11 mouse cellular contexts compared by ENCODE assay signal in the genomic region with DNA sequence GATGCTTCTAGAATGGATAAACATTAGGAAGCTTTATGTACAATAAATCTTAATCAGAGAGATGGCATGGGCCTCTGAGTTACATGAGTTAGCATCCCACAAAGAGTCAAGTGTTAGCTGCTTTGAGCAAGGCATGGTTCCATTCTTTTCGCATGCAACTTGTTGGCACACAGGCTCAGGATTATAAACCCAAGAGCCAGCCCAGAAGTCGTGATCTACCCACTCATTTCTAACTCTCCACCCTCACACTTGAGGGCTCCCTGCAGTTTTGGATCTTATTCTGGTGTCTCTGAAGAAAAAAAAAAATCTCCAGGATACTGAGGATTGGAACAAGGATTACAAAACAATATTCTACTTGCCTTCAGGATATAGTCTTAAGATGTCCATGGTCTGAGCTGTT.
"Had no signal": no experiment of that assay in that cellular context is flagged by ENCODE, and none has a peak within 500 bp of the region (broad histone marks: within the 10 kb centered on the region; RNA-seq: fewer than 3 reads in every experiment).

No protein-coding gene starts in this region.

- DNase-seq: kidney, adult 9 months; kidney, postnatal 36 days; lung, adult 2 months; lung, postnatal 36 days; thymus, postnatal 36 days had no signal

- H3K36me3 ChIP-seq: liver, embryonic 15.5 days; midbrain, embryonic 13.5 days; neural tube, embryonic 12.5 days; stomach, embryonic 15.5 days had no signal

- H3K9me3 ChIP-seq: liver, embryonic 15.5 days; midbrain, embryonic 13.5 days; neural tube, embryonic 12.5 days; stomach, embryonic 15.5 days had no signal

- H3K4me1 ChIP-seq: liver, embryonic 15.5 days; neural tube, embryonic 12.5 days; stomach, embryonic 15.5 days had no signal

- H3K4me3 ChIP-seq: liver, embryonic 15.5 days; midbrain, embryonic 13.5 days; myocyte; neural tube, embryonic 12.5 days; stomach, embryonic 15.5 days had no signal

- H3K27ac ChIP-seq: kidney, postnatal 0 days; liver, embryonic 15.5 days; midbrain, embryonic 13.5 days; neural tube, embryonic 12.5 days; stomach, embryonic 15.5 days had no signal
